Mouse (Mus musculus): Measurements from ENCODE around the gene Txk.

DNA sequence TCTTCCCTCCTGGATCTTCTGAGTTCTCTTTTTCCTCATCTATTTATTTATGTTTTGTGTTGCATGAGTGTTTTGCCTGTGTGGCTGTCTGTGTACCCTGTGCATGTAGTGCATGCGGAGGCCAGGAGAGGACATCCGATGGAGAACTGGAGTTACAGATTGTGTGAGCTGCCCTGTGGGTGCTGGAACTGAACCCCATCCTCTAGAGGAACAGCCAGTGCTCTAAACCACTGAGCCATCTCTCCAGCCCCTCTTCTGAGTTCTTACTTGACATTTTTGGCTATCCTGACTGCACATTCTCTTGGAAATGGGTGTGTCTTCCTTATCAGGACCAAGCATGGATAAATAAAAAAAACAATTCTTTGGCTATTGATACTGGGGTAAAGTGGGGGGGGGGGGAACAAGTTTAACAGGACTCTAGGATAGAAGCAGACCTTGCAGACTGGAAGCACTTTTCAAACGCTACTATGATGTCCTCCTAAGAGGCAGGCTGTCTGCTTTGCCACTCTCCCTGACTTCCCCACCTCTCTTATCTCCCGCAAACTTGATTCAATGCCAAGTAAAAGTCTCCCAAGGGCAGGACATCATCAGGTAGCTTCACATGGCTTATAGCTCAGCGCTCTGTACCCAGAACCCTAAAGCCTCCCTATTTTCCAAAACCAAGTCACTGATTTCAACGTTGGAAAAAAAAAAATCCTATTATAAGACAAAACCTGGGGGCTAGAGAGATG is 91.4 kb downstream of the Txk start:
- TF ChIP-seq POLR2A (IDR thresholded peaks at IDR 0.05; ENCODE audit: low read depth, low read length) = no peak
- TF ChIP-seq CTCF (IDR thresholded peaks at IDR 0.05; ENCODE audit: borderline replicate concordance, insufficient read depth, low read length) = no peak

Data from embryonic fibroblast, embryonic 13.5 days (primary cell).